Mouse (Mus musculus): ENCODE data around the gene Tnfaip2. TPM values are rescaled to one million over a fixed set of nuclear protein-coding genes. Genes with fewer than 3 reads are reported as not detected.

The Tnfaip2 gene
- polyA plus RNA-seq, 1 experiment from 2014 or later = 5.0 TPM

DNA sequence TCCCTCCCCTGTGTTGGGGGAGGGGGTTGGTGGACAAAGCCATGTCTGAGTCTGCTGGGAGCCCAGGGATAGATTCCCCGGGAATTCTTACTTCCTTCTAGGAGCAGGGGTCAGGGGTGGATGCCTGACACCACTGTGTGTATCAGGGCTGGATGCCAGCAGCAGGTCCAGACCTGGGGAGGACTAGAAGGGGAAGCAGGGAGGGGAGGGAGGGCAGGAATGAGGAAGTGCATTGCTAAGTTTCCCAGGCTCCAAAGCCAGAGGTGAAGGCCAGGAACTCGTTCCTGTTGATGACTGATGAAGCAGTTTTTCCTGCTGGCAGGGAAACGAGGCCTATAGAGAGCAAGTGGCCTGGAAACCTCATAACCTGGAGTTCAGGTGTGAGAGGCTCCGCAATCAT is 10.2 kb upstream of the Tnfaip2 start:
- H3K4me2 ChIP-seq (ENCODE audit: low read length) = no peak overlapping the region
- no peak overlapping the region for H3K27ac ChIP-seq (ENCODE audit: low read depth)
- no peak for ATAC-seq (replicated peaks; ENCODE audit: low FRiP score, low TSS enrichment, low read depth)

DNA sequence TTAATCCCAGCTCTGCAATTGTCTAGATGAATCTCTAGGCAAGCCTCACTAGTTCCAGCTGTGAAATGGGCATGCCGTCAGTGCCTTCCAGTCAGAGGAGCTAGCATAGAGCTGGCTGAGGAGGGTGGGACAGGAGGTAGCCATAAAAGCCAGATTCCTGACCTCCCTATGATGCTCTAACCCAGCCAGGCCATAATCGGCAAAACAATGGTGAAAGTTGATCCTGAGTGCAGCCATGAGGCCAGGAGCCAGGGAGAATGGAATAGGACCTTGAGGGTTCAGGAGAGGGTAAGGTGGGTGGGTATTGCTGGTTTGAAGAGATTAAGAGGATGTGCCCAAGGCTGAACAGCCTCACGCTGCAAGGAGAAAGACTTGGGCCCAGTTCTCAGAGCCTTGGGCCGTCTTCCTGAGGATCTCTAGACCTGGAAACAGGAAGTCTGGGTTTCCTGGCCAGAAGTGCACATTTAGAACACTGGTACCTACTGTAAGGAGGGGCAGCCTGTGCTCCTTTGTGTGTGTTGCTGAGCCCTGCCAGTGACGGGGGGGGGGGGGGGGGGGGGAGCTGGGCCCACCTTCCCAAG is 9.4 kb upstream of the Tnfaip2 start:
- Histone ChIP-seq H3K4me3 (ENCODE audit: low read depth, low read length) (no peak overlapping the region), H3K36me3 (ENCODE audit: control insufficient read depth, insufficient read depth, low read length) (no peaks in the 10 kb centered on the region), H3K4me2 (ENCODE audit: low read length) (no peak overlapping the region), H3K27me3 (replicated peaks; ENCODE audit: control insufficient read depth, insufficient read depth, low read length) (peaks cover 50% of the 10 kb centered on the region), H3K4me1 (replicated peaks; ENCODE audit: control insufficient read depth, insufficient read depth, low read length) (peaks cover 20% of the 10 kb centered on the region), H3K9ac (ENCODE audit: low read length) (no peak overlapping the region), H3K27ac (ENCODE audit: low read depth) (no peak overlapping the region), H3K9me3 (ENCODE audit: control insufficient read depth, low read length) (no peaks in the 10 kb centered on the region)
- WGBS = 46% methylated on average over 5 of the region's 5 CpGs
- ATAC-seq (replicated peaks; ENCODE audit: low FRiP score, low TSS enrichment, low read depth) = no peak
- DNase-seq (ENCODE audit: low spot score) = no peak

More for the DNA sequence above, 10.2 kb upstream of the Tnfaip2 start:
- Histone ChIP-seq H3K4me1 (replicated peaks; ENCODE audit: control insufficient read depth, insufficient read depth, low read length) (peaks cover 25% of the 10 kb centered on the region), H3K27me3 (replicated peaks; ENCODE audit: control insufficient read depth, insufficient read depth, low read length) (peaks cover 53% of the 10 kb centered on the region), H3K9ac (ENCODE audit: low read length) (no peak overlapping the region), H3K36me3 (ENCODE audit: control insufficient read depth, insufficient read depth, low read length) (no peaks in the 10 kb centered on the region), H3K9me3 (ENCODE audit: control insufficient read depth, low read length) (no peaks in the 10 kb centered on the region), H3K4me3 (ENCODE audit: low read depth, low read length) (no peak overlapping the region)
- WGBS = 32% methylated on average over 4 of the region's 4 CpGs
- no peak for DNase-seq (ENCODE audit: low spot score)

DNA sequence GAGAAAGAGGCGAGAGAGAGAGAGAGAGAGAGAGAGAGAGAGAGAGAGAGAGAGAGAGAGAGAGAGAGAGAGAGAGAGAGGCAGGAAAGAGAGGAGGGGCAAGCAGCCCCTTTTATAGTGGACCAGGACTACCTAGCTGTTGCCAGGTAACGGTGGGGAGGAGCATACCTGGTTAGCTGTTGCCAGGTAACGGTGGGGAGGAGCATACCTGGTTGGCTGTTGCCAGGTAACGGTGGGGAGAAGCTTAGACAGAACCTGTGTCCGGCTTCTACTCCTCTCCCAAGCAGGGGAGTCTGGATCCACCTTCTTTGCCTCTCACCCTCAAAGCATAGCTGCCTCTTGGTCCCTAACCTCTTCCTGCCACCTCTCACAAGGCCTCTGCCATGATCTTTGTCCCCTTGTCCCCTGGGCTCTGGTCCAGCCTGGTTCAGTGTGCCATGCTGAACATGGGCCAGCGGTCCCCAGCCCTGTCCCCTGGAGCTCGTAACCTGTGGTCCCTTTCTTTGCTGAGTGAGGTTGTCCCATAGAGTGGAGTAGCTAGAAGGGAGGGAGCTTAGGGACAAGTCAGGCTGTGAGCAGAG is 8.0 kb upstream of the Tnfaip2 start:
- Histone ChIP-seq H3K9me3 (ENCODE audit: control insufficient read depth, low read length) (no peaks in the 10 kb centered on the region), H3K27me3 (replicated peaks; ENCODE audit: control insufficient read depth, insufficient read depth, low read length) (peaks cover 36% of the 10 kb centered on the region), H3K9ac (ENCODE audit: low read length) (no peak overlapping the region), H3K36me3 (ENCODE audit: control insufficient read depth, insufficient read depth, low read length) (no peaks in the 10 kb centered on the region), H3K4me3 (ENCODE audit: low read depth, low read length) (no peak overlapping the region), H3K4me2 (ENCODE audit: low read length) (no peak overlapping the region), H3K27ac (ENCODE audit: low read depth) (peak overlapping the region; percentile 22; the same call in 1 of the 2 replicates), H3K4me1 (replicated peaks; ENCODE audit: control insufficient read depth, insufficient read depth, low read length) (peaks cover 12% of the 10 kb centered on the region)
- 23% methylated on average over 7 of the region's 7 CpGs for WGBS
- no peak for ATAC-seq (replicated peaks; ENCODE audit: low FRiP score, low TSS enrichment, low read depth)
- DNase-seq (ENCODE audit: low spot score) = no peak

DNA sequence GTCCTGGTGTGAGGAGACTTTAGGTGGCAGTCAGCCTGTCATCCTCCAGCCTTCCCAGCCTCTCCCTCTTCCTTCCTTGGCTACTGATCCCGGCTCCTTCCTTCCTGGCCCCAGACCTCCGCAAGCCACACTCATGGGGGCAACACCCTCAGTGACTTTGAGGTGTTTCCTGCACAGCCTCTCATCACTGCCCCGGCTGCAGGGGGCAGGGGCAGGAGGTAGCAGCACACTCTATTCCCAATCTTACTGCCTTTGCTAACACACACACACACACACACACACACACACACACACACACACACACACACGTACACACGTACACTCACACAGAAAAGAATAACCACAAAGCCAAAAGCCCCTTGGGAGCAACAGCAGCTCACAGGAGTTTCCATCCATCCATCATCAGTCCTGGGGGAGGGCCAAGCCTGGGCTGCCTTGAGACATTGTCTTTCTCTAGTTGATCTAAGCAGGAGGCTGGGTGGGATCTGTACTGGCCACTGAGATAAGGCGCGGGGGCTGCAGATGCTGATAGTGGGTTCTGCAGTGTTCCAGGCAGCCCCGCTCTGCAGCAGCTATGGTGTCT is 7.4 kb upstream of the Tnfaip2 start:
- no peaks in the 10 kb centered on the region for H3K9me3 ChIP-seq (ENCODE audit: control insufficient read depth, low read length)
- no peaks in the 10 kb centered on the region for H3K36me3 ChIP-seq (ENCODE audit: control insufficient read depth, insufficient read depth, low read length)
- no peak overlapping the region for H3K4me2 ChIP-seq (ENCODE audit: low read length)
- WGBS = 45% methylated on average over 8 of the region's 8 CpGs
- H3K27me3 ChIP-seq (replicated peaks; ENCODE audit: control insufficient read depth, insufficient read depth, low read length) = peaks cover 32% of the 10 kb centered on the region
- no peak for ATAC-seq (replicated peaks; ENCODE audit: low FRiP score, low TSS enrichment, low read depth)
- H3K4me1 ChIP-seq (replicated peaks; ENCODE audit: control insufficient read depth, insufficient read depth, low read length) = peaks cover 11% of the 10 kb centered on the region
- H3K4me3 ChIP-seq (ENCODE audit: low read depth, low read length) = no peak overlapping the region
- no peak overlapping the region; the same call in 1 of the 2 replicates for H3K27ac ChIP-seq (ENCODE audit: low read depth)
- no peak for DNase-seq (ENCODE audit: low spot score)
- no peak overlapping the region for H3K9ac ChIP-seq (ENCODE audit: low read length)

DNA sequence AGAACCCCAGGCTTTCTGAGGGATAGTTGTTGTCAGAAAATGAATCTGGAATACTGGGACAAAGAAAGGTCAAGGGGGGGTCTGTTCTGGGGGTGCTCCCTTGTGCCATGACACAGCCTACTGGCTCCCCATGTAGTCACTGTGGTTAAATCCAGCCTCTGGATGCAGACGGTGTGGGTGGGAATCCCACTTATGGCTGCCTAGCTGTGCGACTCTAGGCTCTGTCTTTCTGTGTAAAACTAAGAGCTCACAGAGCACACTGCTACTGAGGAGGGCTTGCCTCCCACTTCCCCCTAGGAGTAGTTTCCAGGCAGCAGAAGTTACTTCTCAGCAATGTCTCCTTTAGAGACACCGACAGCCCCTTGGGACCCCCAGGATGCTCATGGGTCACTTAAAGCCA is 6.1 kb upstream of the Tnfaip2 start:
- H3K4me3 ChIP-seq (ENCODE audit: low read depth, low read length) = no peak overlapping the region
- H3K4me1 ChIP-seq (replicated peaks; ENCODE audit: control insufficient read depth, insufficient read depth, low read length) = no peaks in the 10 kb centered on the region; the same call in 1 of the 2 replicates
- H3K4me2 ChIP-seq (ENCODE audit: low read length) = no peak overlapping the region
- 84% methylated on average over 3 of the region's 3 CpGs for WGBS
- DNase-seq (ENCODE audit: low spot score) (no peak), ATAC-seq (replicated peaks; ENCODE audit: low FRiP score, low TSS enrichment, low read depth) (no peak)
- H3K27me3 ChIP-seq (replicated peaks; ENCODE audit: control insufficient read depth, insufficient read depth, low read length) = peaks cover 22% of the 10 kb centered on the region
- no peak overlapping the region for H3K9ac ChIP-seq (ENCODE audit: low read length)
- no peaks in the 10 kb centered on the region for H3K36me3 ChIP-seq (ENCODE audit: control insufficient read depth, insufficient read depth, low read length)
- no peaks in the 10 kb centered on the region for H3K9me3 ChIP-seq (ENCODE audit: control insufficient read depth, low read length)
- H3K27ac ChIP-seq (ENCODE audit: low read depth) = no peak overlapping the region

DNA sequence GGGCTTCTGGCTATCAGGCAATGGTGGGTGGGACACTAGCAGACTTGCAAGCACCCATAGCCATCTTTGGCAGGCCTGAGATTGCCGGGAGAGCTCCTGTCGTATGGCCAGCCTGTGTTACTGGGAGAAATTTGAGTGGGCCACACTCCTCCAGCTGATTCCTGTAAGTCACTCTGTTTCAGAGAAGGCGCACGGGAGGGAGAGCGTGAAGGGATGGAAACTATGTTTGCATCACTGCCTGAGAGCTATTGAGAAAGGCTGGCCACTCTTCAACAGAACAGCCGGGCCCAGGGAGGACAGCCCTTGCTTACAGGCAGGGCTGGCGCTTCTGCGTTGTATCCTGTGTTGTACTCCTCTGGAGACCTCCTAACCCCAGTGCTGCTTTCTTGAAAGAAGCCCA is 5.6 kb upstream of the Tnfaip2 start:
- H3K9me3 ChIP-seq (ENCODE audit: control insufficient read depth, low read length) = no peaks in the 10 kb centered on the region
- no peaks in the 10 kb centered on the region for H3K36me3 ChIP-seq (ENCODE audit: control insufficient read depth, insufficient read depth, low read length)
- no peak overlapping the region for H3K27ac ChIP-seq (ENCODE audit: low read depth)
- H3K9ac ChIP-seq (ENCODE audit: low read length) = no peak overlapping the region
- H3K4me3 ChIP-seq (ENCODE audit: low read depth, low read length) = no peak overlapping the region
- DNase-seq (ENCODE audit: low spot score) = no peak
- H3K4me2 ChIP-seq (ENCODE audit: low read length) = no peak overlapping the region
- H3K27me3 ChIP-seq (replicated peaks; ENCODE audit: control insufficient read depth, insufficient read depth, low read length) = peaks cover 22% of the 10 kb centered on the region
- no peak for ATAC-seq (replicated peaks; ENCODE audit: low FRiP score, low TSS enrichment, low read depth)
- 60% methylated on average over 8 of the region's 8 CpGs for WGBS
- no peaks in the 10 kb centered on the region; the same call in 1 of the 2 replicates for H3K4me1 ChIP-seq (replicated peaks; ENCODE audit: control insufficient read depth, insufficient read depth, low read length)

DNA sequence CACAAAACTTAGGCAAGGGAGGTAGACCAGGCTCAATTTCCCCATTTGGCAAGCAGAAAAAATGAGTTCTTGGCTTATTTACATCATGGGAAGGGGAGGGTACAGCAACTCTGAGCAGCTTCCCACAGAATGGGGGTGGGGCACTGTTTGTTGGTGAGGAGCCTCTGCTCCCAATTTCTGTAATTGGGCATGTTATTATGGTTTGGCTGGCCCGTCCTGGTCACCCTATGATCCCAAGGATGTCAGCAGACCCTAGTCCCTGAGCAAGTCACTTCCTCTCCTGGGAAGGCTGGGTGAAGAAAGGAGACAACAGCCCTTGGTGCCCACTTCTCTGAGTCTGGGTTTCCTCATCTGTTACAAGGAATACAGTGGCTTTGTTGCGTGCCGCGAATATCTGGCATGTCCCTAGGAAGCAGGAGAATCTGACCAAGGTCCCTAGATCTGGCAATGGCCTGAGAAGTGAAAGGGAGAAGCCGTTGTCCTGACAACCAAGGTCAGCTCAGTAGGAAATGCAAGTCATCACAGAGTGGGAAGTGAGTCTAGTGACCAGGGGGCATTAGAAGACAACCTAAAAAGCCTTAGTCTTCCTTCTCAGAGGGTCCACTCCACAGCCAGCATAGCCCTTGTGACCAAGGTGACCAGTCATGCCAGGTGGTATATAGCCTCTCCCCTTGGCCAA is 4.9 kb upstream of the Tnfaip2 start:
- Histone ChIP-seq H3K4me2 (ENCODE audit: low read length) (no peak overlapping the region), H3K9me3 (ENCODE audit: control insufficient read depth, low read length) (no peaks in the 10 kb centered on the region), H3K9ac (ENCODE audit: low read length) (no peak overlapping the region), H3K36me3 (ENCODE audit: control insufficient read depth, insufficient read depth, low read length) (no peaks in the 10 kb centered on the region), H3K27ac (ENCODE audit: low read depth) (no peak overlapping the region), H3K27me3 (replicated peaks; ENCODE audit: control insufficient read depth, insufficient read depth, low read length) (peaks cover 28% of the 10 kb centered on the region), H3K4me3 (ENCODE audit: low read depth, low read length) (no peak overlapping the region), H3K4me1 (replicated peaks; ENCODE audit: control insufficient read depth, insufficient read depth, low read length) (peaks cover 6% of the 10 kb centered on the region)
- 70% methylated on average over 5 of the region's 5 CpGs for WGBS
- DNase-seq (ENCODE audit: low spot score) (no peak), ATAC-seq (replicated peaks; ENCODE audit: low FRiP score, low TSS enrichment, low read depth) (no peak)

DNA sequence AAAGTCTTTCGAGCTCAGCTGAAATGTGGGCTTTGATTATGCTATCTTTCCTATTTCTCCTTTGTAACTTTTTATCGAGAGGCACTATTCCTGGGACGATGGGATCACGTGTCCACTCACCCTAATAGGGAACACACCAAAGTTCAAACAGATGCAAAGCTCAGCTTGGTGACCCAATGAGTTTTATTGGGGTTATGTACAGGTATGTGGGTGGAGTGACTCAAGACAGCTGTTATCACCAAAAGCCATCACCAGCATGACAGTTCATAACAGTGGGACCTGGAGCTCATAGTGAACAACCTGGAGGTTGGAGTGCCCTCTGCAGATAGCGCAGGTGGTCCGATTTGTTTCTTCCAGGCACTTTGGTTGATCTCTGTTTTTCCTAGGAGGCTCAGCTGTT is 3.4 kb upstream of the Tnfaip2 start:
- Histone ChIP-seq H3K27ac (ENCODE audit: low read depth) (no peak overlapping the region), H3K4me3 (ENCODE audit: low read depth, low read length) (no peak overlapping the region), H3K9ac (ENCODE audit: low read length) (no peak overlapping the region), H3K9me3 (ENCODE audit: control insufficient read depth, low read length) (no peaks in the 10 kb centered on the region), H3K4me1 (replicated peaks; ENCODE audit: control insufficient read depth, insufficient read depth, low read length) (peaks cover 12% of the 10 kb centered on the region), H3K36me3 (ENCODE audit: control insufficient read depth, insufficient read depth, low read length) (no peaks in the 10 kb centered on the region), H3K27me3 (replicated peaks; ENCODE audit: control insufficient read depth, insufficient read depth, low read length) (peaks cover 42% of the 10 kb centered on the region), H3K4me2 (ENCODE audit: low read length) (no peak overlapping the region)
- 77% methylated on average over 6 of the region's 6 CpGs for WGBS
- no peak for ATAC-seq (replicated peaks; ENCODE audit: low FRiP score, low TSS enrichment, low read depth)
- DNase-seq (ENCODE audit: low spot score) = no peak
